Mouse (Mus musculus) myocyte (in vitro differentiated cells): Measurements from ENCODE around the gene Slc7a6. TPM values are rescaled to one million over a fixed set of nuclear protein-coding genes. Genes with fewer than 3 reads are reported as not detected.

Experiments
- H3K27me3 ChIP-seq: one replicate; pipeline ENCODE4 v1.6.1; 2011; ENCODE audit not compliant: control insufficient read depth, insufficient read depth, insufficient read length
- H3K36me3 ChIP-seq: one replicate; pipeline ENCODE4 v1.6.1; 2011; ENCODE audit not compliant: control insufficient read depth, insufficient read depth
- H3K4me2 ChIP-seq: one replicate; pipeline ENCODE4 v1.6.1; 2011; ENCODE audit warnings: low read depth, control low read depth
- H3K4me3 ChIP-seq: one replicate; pipeline ENCODE4 v1.5.1; 2011; ENCODE audit warnings: mild to moderate bottlenecking, control low read depth, moderate library complexity
- H3K79me2 ChIP-seq: one replicate; pipeline ENCODE4 v1.6.1; 2011; ENCODE audit not compliant: control insufficient read depth, insufficient read depth
- H3ac ChIP-seq: one replicate; pipeline ENCODE4 v1.6.1; 2011; ENCODE audit not compliant: control insufficient read depth, insufficient read length
- CEBPB ChIP-seq: IDR thresholded peaks from 2 replicates; pipeline ENCODE4 v1.6.1; 2011; ENCODE audit warnings: mild to moderate bottlenecking, moderate library complexity; ENCODE audit not compliant: poor library complexity, insufficient read depth, severe bottlenecking
- E2F4 ChIP-seq: IDR thresholded peaks from one replicate; pipeline ENCODE4 v1.6.1; 2011; ENCODE audit warnings: mild to moderate bottlenecking, control low read depth, moderate library complexity; ENCODE audit not compliant: insufficient read depth
- MAX ChIP-seq: IDR thresholded peaks from one replicate; pipeline ENCODE4 v1.6.1; 2011; ENCODE audit warnings: low read depth, mild to moderate bottlenecking, control low read depth
- MYOD1 ChIP-seq, 3 experiments: IDR thresholded peaks; one replicate each; pipeline ENCODE4 v1.6.1; 2011; ENCODE audit warnings: control low read depth in 2 of 3, low read depth in 2 of 3, mild to moderate bottlenecking in 2 of 3, moderate library complexity in 1 of 3; ENCODE audit not compliant: insufficient read length in 2 of 3, control insufficient read depth in 1 of 3
- MYOG ChIP-seq, 3 experiments: IDR thresholded peaks; one replicate each; pipeline ENCODE4 v1.6.1; 2011; ENCODE audit warnings: control low read depth in 2 of 3, low read depth in 2 of 3, mild to moderate bottlenecking in 2 of 3; ENCODE audit not compliant: insufficient read length in 2 of 3, control insufficient read depth in 1 of 3, insufficient read depth in 1 of 3
- POLR2A ChIP-seq: IDR thresholded peaks from one replicate; pipeline ENCODE4 v1.6.1; 2011; ENCODE audit warnings: low read depth, mild to moderate bottlenecking, control low read depth, moderate library complexity; ENCODE audit not compliant: insufficient read length
- POLR2AphosphoS2 ChIP-seq: IDR thresholded peaks from one replicate; pipeline ENCODE4 v1.6.1; 2011; ENCODE audit warnings: low read depth, control low read depth; ENCODE audit not compliant: insufficient read length
- REST ChIP-seq: IDR thresholded peaks from one replicate; pipeline ENCODE4 v1.6.1; 2011; ENCODE audit warnings: mild to moderate bottlenecking, control low read depth, moderate library complexity; ENCODE audit not compliant: insufficient read depth, insufficient read length
- SRF ChIP-seq: IDR thresholded peaks from one replicate; pipeline ENCODE4 v1.6.1; 2011; ENCODE audit warnings: low read depth; ENCODE audit not compliant: control insufficient read depth, insufficient read length
- TCF12 ChIP-seq: IDR thresholded peaks from one replicate; pipeline ENCODE4 v1.6.1; 2011; ENCODE audit warnings: mild to moderate bottlenecking, control low read depth; ENCODE audit not compliant: poor library complexity, insufficient read depth, severe bottlenecking
- TCF3 ChIP-seq: IDR thresholded peaks from one replicate; pipeline ENCODE4 v1.6.1; 2011; ENCODE audit warnings: low read depth, control low read depth; ENCODE audit not compliant: insufficient read length
- USF1 ChIP-seq: IDR thresholded peaks from one replicate; pipeline ENCODE4 v1.6.1; 2011; ENCODE audit warnings: low read depth, mild to moderate bottlenecking, control low read depth, moderate library complexity
- polyA plus RNA-seq: library from polyadenylated mRNA; unstranded; fragments of >200 nt; fragmentation: generic; extraction: Trizol; gene quantifications from one replicate; pipeline ENCODE4 v1.2.1, GENCODE M21; 2012; ENCODE audit warnings: missing spikeins

Gene Slc7a6
- polyA plus RNA-seq, 1 experiment = 12.8 TPM

DNA sequence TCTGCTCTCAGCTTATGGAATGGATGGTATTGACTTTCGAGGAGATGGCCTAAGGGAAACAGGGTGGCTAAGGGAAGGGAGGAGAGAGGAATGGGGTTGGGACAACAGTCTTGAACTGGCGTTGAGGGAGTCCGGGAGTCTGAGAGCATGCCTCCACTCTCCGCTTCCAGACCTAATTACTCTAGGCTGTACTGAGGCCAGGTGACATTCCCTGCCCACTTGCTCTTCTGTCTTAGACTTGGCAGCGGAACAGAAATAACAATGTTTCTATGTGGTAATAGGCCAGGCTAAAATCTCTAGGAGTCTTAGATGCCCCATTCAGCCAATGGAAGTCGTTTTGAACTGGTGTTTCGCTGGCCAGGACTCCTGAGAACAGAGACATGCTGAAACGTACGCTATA lies 17.6 kb upstream of the Slc7a6 start:
- Histone ChIP-seq H3K79me2 (peaks cover 12% of the 10 kb centered on the region), H3ac (peak overlapping the region; percentile 0), H3K36me3 (peaks cover 6% of the 10 kb centered on the region), H3K27me3 (no peaks in the 10 kb centered on the region), H3K4me3 (peak overlapping the region; percentile 68), H3K4me2 (peak overlapping the region; percentile 80)
- TF ChIP-seq REST (no peak), MYOD1 (IDR thresholded peaks at IDR 0.05; ENCODE audit: control insufficient read depth in 1 of 3, insufficient read length in 2 of 3, low read depth in 2 of 3) (no peak), MYOG (IDR thresholded peaks at IDR 0.05; ENCODE audit: control insufficient read depth in 1 of 3, insufficient read depth in 1 of 3, insufficient read length in 2 of 3, low read depth in 2 of 3) (no peak), CEBPB (no peak), POLR2AphosphoS2 (no peak), USF1 (no peak), POLR2A (no peak), TCF12 (no peak), E2F4 (no peak), MAX (no peak), TCF3 (no peak), SRF (no peak)

DNA sequence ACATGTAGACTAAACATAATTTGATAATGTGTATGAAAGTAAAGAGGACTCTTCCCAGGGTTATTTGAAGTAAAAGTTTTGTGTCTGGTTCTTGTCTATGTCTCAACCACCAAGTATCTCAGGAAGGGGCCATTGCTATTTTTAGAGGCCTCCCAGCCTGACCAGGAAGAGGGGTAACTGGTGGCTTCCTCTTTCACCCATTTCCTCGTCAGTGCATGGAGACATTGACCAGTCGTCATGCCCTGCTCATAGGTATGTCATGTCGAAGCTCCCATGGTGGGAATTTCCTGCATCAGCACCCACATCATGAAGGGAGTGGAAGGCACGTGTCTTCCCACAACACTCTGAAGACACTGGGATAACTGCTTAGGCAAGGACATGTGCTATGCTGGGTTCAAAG lies 15.8 kb upstream of the Slc7a6 start:
- peaks cover 6% of the 10 kb centered on the region for H3K36me3 ChIP-seq
- H3K27me3 ChIP-seq = no peaks in the 10 kb centered on the region
- no peak overlapping the region for H3ac ChIP-seq
- no peak overlapping the region for H3K4me2 ChIP-seq
- no peak overlapping the region for H3K4me3 ChIP-seq
- peaks cover 12% of the 10 kb centered on the region for H3K79me2 ChIP-seq
- no peak for TF ChIP-seq REST
- no peak for TF ChIP-seq TCF12

DNA sequence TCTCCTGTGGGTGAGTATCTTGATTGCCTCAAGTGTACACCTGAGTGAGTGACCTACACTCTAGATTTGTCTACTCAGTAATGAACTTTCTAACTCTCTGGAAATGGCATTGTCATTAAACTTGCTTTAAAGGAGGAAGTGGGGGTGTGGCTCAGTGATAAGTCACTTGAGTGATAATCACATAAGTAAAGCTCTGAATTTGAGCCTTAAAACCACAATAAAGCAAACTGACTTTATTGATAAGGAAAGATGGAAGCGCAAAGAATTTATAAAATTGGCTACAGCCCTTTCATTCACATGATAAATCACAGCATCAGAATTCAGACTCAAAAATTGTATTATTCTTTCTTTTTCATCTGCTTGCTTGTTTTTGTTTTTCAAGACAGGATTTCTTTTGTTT lies 11.2 kb upstream of the Slc7a6 start:
- Histone ChIP-seq H3K4me2 (no peak overlapping the region), H3K36me3 (peaks cover 12% of the 10 kb centered on the region), H3K4me3 (no peak overlapping the region), H3K79me2 (no peaks in the 10 kb centered on the region), H3ac (no peak overlapping the region), H3K27me3 (no peaks in the 10 kb centered on the region)
- TF ChIP-seq POLR2AphosphoS2 (no peak), MYOG (IDR thresholded peaks at IDR 0.05; ENCODE audit: control insufficient read depth in 1 of 3, insufficient read depth in 1 of 3, insufficient read length in 2 of 3, low read depth in 2 of 3) (no peak), TCF3 (no peak), TCF12 (no peak), POLR2A (no peak), CEBPB (no peak)

DNA sequence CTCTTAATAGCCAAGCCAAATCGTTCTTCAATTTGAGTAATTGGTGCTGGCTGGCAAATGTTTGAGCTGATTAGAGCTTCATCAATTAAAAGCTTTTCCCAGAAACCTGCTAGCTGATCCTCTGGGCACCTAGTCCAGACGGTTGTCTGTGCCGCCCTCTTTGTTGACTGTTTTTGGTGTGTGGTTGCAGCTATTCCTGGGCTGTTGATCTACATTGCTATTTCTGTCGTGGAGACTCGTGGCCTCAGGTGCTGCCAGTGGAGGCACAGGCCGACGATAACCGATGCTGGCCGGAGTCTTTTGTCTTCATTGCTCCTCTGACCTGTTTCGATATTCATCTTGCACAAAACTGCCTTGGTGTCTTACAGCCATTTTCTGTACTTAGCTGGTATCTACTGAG lies 10.3 kb upstream of the Slc7a6 start:
- H3K4me2 ChIP-seq = no peak overlapping the region
- H3K4me3 ChIP-seq = no peak overlapping the region
- peaks cover 12% of the 10 kb centered on the region for H3K36me3 ChIP-seq
- H3K27me3 ChIP-seq = no peaks in the 10 kb centered on the region
- TF ChIP-seq TCF3 (no peak), POLR2AphosphoS2 (no peak), MAX (no peak), MYOD1 (IDR thresholded peaks at IDR 0.05; ENCODE audit: control insufficient read depth in 1 of 3, insufficient read length in 2 of 3, low read depth in 2 of 3) (no peak), USF1 (no peak), SRF (no peak), E2F4 (no peak), CEBPB (no peak), REST (no peak), TCF12 (no peak), POLR2A (no peak), MYOG (IDR thresholded peaks at IDR 0.05; ENCODE audit: control insufficient read depth in 1 of 3, insufficient read depth in 1 of 3, insufficient read length in 2 of 3, low read depth in 2 of 3) (no peak)
- no peaks in the 10 kb centered on the region for H3K79me2 ChIP-seq
- no peak overlapping the region for H3ac ChIP-seq

DNA sequence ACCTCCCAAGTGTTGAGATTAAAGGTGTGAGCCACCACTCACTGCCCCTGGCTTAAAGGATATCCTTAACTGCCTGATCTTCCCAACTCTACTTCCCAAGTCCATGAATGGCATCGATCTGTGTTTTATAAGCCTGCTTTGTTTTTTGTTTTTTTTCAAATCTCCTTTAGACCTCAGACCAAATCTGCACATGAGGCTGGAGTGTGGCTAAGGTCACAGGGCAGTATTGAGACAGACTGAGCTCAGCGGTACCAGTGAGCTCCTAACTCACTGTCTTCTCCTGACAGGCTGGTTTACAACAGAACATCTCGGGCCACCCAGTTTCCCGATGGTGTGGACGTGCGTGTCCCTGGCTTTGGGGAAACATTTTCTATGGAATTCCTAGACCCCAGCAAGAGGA lies 8.8 kb upstream of the Slc7a6 start:
- Histone ChIP-seq H3K4me2 (no peak overlapping the region), H3ac (no peak overlapping the region), H3K36me3 (peaks cover 16% of the 10 kb centered on the region), H3K79me2 (no peaks in the 10 kb centered on the region), H3K27me3 (no peaks in the 10 kb centered on the region), H3K4me3 (no peak overlapping the region)
- TF ChIP-seq MYOG (IDR thresholded peaks at IDR 0.05; ENCODE audit: control insufficient read depth in 1 of 3, insufficient read depth in 1 of 3, insufficient read length in 2 of 3, low read depth in 2 of 3) = no peak
- no peak for TF ChIP-seq MAX
- TF ChIP-seq USF1 = no peak
- TF ChIP-seq TCF3 = no peak
- no peak for TF ChIP-seq POLR2A
- TF ChIP-seq TCF12 = no peak
- TF ChIP-seq MYOD1 (IDR thresholded peaks at IDR 0.05; ENCODE audit: control insufficient read depth in 1 of 3, insufficient read length in 2 of 3, low read depth in 2 of 3) = no peak
- no peak for TF ChIP-seq CEBPB
- no peak for TF ChIP-seq E2F4
- TF ChIP-seq POLR2AphosphoS2 = no peak
